Mouse (Mus musculus): ENCODE data around the gene A230050P20Rik. TPM values are rescaled to one million over a fixed set of nuclear protein-coding genes. Genes with fewer than 3 reads are reported as not detected.
A peak's percentile ranks its signal among the peaks of the same experiment; 100 is the strongest.
"Not testable (repeated sequence)": the region's sequence is repeated elsewhere in the genome, so short reads cannot be mapped to it uniquely, and the experiment has no call there.

Gene A230050P20Rik
- polyA plus RNA-seq (2012; ENCODE audit: insufficient read depth, insufficient read length, missing spikeins), result 19.9 and 23.5 TPM in 2 replicates

DNA sequence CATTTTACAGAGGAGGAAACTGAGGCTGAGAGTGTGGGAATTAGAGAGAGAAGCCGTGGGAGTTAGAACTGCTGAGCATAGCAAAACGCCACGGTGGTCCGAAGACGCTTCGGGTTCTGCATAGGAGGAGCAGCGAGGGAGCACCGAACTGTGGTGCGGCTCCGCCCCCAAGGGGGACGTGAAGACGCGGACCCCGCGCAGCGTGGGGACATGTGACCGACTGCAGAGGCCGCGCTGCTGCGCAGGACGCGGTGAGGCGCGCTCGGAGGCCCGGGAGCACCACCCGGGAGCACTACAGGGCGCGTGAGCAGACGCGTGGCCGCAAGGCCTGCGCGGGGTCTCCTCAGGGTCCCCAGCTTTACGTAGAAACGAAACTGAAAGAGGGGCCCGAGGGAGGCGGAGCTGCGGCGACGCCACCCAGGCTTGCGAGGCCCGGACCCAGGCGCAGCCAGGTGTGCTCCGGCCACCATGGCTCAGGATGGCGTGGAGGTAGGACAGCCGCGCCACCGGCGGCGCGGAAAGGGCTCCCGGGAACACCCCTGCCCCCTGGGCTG lies at the start of gene A230050P20Rik:
Gene A230050P20Rik (plus strand): TSS at position 195 of the 554 bp plus-strand sequence.
- Histone ChIP-seq H3K4me3 (ENCODE audit: insufficient read depth, low read length) (peak within 1 kb of the TSS; percentile 83), H3K4me1 (ENCODE audit: control insufficient read depth, insufficient read depth, low read length) (0 out of 2 replicates have a peak, but pooled peaks cover 2% of the 10 kb centered on the region), H3K27ac (ENCODE audit: insufficient read depth, low read depth, low read length) (peak within 1 kb of the TSS; percentile 0; the same call in 1 of the 2 replicates)
- TF ChIP-seq CTCF (IDR thresholded peaks at IDR 0.05; ENCODE audit: low read depth, low read length), result no peak
- no peak for TF ChIP-seq POLR2A (IDR thresholded peaks at IDR 0.05; ENCODE audit: borderline replicate concordance, low read depth, low read length)

DNA sequence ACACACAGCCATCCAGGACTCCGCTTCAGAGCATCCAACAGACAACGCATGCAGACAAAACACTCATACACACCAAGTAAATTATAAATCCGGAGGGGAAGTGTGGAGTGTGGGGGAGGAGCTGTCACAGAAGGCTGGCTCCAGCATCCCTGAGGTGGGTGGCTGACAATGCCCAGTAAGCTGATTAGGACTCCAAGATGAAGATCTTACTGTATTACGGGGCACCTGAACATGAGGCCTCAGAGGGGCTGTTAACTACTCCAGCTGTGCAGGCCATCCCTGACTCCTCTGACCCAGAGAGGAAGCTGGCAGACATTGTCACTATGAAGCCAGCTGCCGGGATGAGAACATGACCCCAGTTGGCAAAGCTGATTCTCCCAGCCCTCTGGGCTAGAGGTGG lies 48.4 kb upstream of the A230050P20Rik start:
- H3K27ac ChIP-seq (ENCODE audit: insufficient read depth, low read depth, low read length), result no peak overlapping the region
- no peak overlapping the region for H3K4me3 ChIP-seq (ENCODE audit: insufficient read depth, low read length)
- H3K4me1 ChIP-seq (ENCODE audit: control insufficient read depth, insufficient read depth, low read length), result no peaks in the 10 kb centered on the region
- TF ChIP-seq CTCF (IDR thresholded peaks at IDR 0.05; ENCODE audit: low read depth, low read length) (no peak), POLR2A (IDR thresholded peaks at IDR 0.05; ENCODE audit: borderline replicate concordance, low read depth, low read length) (no peak)

DNA sequence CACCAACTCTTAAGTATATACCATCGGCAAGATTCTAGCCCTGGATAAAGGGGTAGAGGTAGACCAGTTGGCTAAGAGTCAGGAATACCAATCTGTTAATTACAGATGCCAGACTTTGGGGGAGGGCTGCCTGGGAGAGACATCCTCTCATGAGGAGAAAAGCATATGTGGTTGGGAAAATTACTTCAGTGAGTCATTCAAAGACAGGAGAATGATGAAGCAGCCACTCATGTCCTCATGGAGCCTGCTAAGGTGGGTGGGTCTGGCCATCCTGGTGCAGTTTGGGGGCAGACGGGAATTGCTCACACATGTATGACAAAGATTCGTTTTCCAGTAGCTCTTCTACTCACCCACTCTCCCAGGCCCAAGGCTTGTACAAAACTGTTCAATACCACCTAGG lies 45.6 kb upstream of the A230050P20Rik start:
- TF ChIP-seq POLR2A (IDR thresholded peaks at IDR 0.05; ENCODE audit: borderline replicate concordance, low read depth, low read length) (no peak), CTCF (IDR thresholded peaks at IDR 0.05; ENCODE audit: low read depth, low read length) (no peak)
- Histone ChIP-seq H3K4me3 (ENCODE audit: insufficient read depth, low read length) (no peak overlapping the region), H3K27ac (ENCODE audit: insufficient read depth, low read depth, low read length) (no peak overlapping the region), H3K4me1 (ENCODE audit: control insufficient read depth, insufficient read depth, low read length) (no peaks in the 10 kb centered on the region)

DNA sequence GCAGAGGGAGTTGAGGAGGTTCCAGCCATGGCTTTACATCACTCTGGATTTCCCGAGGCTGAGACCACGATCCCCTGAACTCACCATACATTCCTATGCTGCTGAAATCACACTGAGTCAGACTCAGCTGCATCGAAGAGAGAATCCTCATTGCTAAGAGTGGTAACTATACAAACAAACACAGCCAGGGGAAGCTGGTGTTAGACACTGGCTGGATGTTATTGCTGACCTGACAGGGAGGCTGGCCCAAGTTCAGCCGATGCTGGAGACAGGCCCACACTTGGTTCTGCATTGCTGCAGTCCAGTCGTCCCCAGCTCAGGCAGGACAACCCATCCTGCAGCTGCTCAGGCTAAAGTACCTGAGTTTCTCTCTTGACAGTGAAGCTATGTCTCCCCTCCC lies 42.7 kb upstream of the A230050P20Rik start:
- Histone ChIP-seq H3K27ac (ENCODE audit: insufficient read depth, low read depth, low read length) (no peak overlapping the region), H3K4me1 (ENCODE audit: control insufficient read depth, insufficient read depth, low read length) (no peaks in the 10 kb centered on the region), H3K4me3 (ENCODE audit: insufficient read depth, low read length) (no peak overlapping the region)
- TF ChIP-seq POLR2A (IDR thresholded peaks at IDR 0.05; ENCODE audit: borderline replicate concordance, low read depth, low read length), result no peak
- TF ChIP-seq CTCF (IDR thresholded peaks at IDR 0.05; ENCODE audit: low read depth, low read length), result no peak

- TF ChIP-seq CTCF (IDR thresholded peaks at IDR 0.05; ENCODE audit: low read depth, low read length), result no peak
- TF ChIP-seq POLR2A (IDR thresholded peaks at IDR 0.05; ENCODE audit: borderline replicate concordance, low read depth, low read length), result no peak
- H3K27ac ChIP-seq (ENCODE audit: insufficient read depth, low read depth, low read length), result no peak overlapping the region
- H3K4me1 ChIP-seq (ENCODE audit: control insufficient read depth, insufficient read depth, low read length), result no peaks in the 10 kb centered on the region
- H3K4me3 ChIP-seq (ENCODE audit: insufficient read depth, low read length), result no peak overlapping the region
These were observed 40.3 kb upstream of the A230050P20Rik start for GRCm38 (mm10) chr9:20828127-20828526.

- Histone ChIP-seq H3K27ac (ENCODE audit: insufficient read depth, low read depth, low read length) (no peak overlapping the region), H3K4me3 (ENCODE audit: insufficient read depth, low read length) (no peak overlapping the region), H3K4me1 (ENCODE audit: control insufficient read depth, insufficient read depth, low read length) (no peaks in the 10 kb centered on the region)
- no peak for TF ChIP-seq POLR2A (IDR thresholded peaks at IDR 0.05; ENCODE audit: borderline replicate concordance, low read depth, low read length)
- peak; percentile 79 for TF ChIP-seq CTCF (IDR thresholded peaks at IDR 0.05; ENCODE audit: low read depth, low read length)
These were observed 37.4 kb upstream of the A230050P20Rik start for GRCm38 (mm10) chr9:20830901-20831643.

DNA sequence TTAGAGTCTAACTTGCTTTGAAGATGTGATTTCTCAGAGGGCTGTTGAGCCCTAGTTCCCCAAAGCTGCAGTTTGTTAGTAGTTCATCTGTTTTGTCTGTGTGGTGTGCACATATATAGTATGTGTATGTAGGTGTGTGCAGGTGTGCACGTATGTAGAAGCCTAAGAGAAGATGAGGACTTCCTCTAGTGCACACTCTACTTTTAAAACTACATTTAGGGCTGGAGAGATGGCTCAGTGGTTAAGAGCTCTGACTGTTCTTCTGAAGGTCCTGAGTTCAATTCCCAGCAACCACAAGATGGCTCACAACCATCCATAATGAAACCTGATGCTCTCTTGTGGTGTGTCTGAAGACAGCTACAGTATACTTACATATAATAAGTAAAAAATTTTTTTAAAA lies 33.6 kb upstream of the A230050P20Rik start:
- Histone ChIP-seq H3K4me1 (ENCODE audit: control insufficient read depth, insufficient read depth, low read length) (no peaks in the 10 kb centered on the region), H3K27ac (ENCODE audit: insufficient read depth, low read depth, low read length) (no peak overlapping the region), H3K4me3 (ENCODE audit: insufficient read depth, low read length) (no peak overlapping the region)
- TF ChIP-seq CTCF (IDR thresholded peaks at IDR 0.05; ENCODE audit: low read depth, low read length) (no peak), POLR2A (IDR thresholded peaks at IDR 0.05; ENCODE audit: borderline replicate concordance, low read depth, low read length) (no peak)

DNA sequence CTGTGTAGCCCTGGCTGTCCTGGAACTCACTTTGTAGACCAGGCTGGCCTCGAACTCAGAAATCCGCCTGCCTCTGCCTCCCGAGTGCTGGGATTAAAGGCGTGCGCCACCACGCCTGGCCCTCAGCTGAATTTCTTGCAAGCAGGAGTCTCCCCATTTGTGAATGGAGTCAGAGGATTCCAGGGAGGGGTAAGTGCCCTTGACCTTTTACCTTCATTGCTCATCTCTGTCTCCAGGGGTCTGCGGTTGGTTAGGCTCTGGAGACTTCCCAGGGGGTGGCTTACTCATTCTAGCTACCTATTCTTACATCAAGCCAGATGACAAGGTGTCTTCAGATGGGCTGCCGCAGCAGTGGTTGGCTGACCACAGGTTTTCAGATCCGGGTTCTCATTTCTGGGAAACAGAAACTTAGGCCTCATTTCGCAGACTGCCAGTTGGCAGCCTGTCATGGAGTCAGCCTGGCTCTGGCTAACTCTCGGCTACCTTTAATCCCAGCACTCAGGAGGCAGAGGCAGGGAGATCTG lies 32.9 kb upstream of the A230050P20Rik start:
- not testable (repeated sequence) for H3K27ac ChIP-seq (ENCODE audit: insufficient read depth, low read depth, low read length); H3K4me1 ChIP-seq (ENCODE audit: control insufficient read depth, insufficient read depth, low read length)

DNA sequence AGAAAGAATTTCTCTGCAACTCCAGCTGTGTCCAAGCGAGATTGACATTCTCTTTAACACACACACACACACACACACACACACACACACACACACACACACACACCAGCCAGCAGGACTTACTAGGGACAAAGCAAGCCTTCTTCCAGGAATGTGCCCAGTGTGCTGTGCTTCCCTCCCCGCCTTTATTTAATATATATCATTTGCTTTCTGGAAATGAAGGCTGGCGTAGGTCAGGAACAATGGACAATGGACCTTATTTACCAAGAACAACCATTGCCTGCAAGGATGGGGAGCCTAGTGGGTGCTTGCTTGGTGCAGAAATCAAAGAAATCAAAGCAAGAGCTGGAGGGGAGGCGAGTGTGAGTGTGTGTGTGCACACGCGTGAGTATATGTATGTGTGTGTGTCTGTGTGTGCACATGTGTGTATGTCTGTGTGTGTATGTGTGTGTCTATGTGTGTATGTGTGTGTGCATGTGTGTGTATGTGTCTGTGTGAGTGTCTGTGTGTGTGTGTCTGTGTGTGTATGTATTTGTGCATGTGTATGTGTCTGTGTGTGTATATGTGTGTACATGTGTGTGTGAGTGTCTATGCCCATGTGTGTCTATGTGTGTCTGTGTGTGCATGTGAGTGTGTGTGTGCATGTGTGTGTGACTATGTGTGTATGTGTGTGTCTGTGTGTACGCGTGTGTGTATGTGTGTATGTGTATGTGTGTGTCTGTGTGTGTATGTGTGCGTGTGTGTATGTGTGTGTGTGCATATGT lies 31.1 kb upstream of the A230050P20Rik start:
- TF ChIP-seq POLR2A (IDR thresholded peaks at IDR 0.05; ENCODE audit: borderline replicate concordance, low read depth, low read length), result no peak
- no peak for TF ChIP-seq CTCF (IDR thresholded peaks at IDR 0.05; ENCODE audit: low read depth, low read length)
- Histone ChIP-seq H3K4me1 (ENCODE audit: control insufficient read depth, insufficient read depth, low read length) (no peaks in the 10 kb centered on the region), H3K4me3 (ENCODE audit: insufficient read depth, low read length) (no peak overlapping the region), H3K27ac (ENCODE audit: insufficient read depth, low read depth, low read length) (no peak overlapping the region)

More for the DNA sequence above, 32.9 kb upstream of the A230050P20Rik start:
- H3K4me3 ChIP-seq (ENCODE audit: insufficient read depth, low read length), result not testable (repeated sequence)
